Mouse (Mus musculus): ENCODE results near the gene Zfp12.
"Not testable (repeated sequence)": the region's sequence is repeated elsewhere in the genome, so short reads cannot be mapped to it uniquely, and the experiment has no call there.

The Zfp12 gene

DNA sequence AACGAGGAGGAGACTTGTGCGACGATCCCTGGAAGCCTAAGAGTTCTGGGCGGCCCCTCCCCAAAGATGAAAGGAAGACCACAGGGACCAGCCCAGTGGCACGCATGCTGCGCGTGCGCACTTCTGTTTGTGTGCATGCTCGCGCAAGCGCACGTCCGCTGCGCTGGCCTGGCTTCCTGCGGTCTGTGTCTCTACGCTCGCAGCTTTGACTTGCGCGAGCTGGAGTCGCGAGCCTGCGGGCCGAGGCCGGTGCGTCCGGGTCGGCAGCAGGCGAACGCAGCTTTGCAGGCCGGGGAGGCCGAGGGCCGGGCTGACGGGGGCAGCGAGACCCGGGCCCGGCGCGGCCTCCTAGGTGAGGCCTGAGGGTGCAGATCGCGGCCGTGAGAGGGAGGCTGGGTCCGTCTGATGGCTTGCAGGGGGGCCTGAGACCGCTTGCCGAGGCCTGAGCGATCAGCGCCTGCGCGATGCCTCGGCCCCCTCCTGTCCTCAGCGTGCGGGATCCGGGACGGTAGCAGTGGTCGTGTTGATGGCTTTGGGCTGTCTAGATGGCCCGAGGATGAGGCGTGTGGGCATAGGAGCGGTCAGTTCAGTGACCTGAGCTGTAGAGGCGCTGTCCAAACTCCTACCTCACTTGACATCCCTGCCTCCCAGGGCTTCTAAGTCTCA is at the start of gene Zfp12:
Gene Zfp12, plus strand, starts transcription at position 136 of the 666 bp plus-strand sequence.
- in situ Hi-C loops (cut with MboI, MseI): loop anchor here (5.0 kb wide), 2 partner anchors 37 to 63 kb away; partner anchors contain the start of gene Zfp316

DNA sequence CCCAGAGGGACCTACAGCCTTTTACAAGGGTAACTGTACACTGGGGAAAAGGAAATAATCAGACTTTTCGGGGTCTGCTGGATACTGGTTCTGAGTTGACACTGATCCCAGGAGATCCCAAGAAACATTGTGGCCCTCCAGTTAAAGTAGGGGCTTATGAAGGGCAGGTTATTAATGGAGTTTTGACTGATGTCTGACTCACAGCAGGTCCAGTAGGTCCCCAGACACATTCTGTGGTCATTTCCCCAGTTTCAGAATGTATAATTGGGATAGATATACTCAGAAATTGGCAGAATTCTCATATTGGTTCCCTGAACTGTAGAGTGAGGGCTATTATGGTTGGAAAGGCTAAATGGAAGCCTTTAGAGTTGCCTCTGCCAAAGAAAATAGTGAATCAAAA is 46.9 kb upstream of the Zfp12 start:
- in situ Hi-C loops (cut with MboI, MseI): not testable (repeated sequence)

DNA sequence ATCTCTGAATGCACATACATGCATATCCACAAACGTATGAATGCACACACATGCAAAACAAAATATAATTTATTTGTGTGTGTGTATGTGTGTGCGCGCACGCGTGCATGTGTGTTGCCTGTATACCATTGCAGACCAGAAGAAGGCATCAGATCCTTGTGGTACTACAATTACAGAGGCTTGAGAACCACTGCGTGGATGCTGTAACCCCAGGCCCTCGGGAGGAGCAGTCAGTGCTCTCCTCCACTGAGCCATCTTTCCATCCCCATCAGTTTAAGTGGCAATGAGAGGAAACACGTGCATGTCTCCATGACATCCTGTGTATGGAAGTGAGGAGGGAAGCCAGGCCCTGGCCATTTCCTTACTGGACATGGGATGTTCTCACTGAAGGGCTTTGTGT is 42.2 kb upstream of the Zfp12 start:
- in situ Hi-C loops (cut with MboI, MseI): no loop called here

DNA sequence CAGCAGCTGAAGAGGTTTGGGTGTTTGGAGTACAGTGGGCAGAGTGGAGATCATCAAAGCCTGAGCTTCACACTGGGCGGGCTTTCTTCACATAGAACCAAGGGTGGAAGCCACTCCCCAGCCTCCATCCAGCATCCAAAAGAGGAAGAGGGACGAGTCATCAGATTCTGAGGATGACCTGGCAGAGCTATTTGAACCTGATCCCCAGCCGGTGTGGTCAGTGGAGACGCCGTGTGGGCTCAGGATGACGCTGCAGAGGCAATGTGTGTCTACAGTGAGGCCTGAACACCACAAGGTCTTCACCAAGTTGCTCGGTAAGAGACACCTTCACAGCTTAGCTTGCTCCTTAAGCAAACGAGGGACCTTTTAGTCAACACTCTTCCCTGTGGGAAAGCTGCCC is 40.2 kb upstream of the Zfp12 start:
- in situ Hi-C loops (cut with MboI, MseI): not testable (repeated sequence)

DNA sequence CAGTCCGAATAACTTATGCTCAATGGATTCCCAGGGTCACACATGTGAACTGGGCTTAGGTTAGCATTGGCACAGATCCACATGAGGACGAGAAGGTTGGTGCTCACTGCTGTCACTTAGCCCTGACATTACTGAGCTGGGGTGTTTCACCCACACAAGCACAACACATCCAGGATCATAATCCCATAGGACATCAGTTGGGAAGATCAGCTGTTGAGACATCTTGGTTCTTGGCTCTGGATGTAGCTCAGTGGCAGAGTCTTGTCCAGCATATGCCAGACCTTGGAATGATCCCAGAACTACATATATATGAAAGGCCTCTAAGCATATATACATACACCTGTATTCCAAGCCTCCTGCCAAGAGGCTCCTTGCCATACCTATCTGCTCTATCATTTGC is 39.8 kb upstream of the Zfp12 start:
- in situ Hi-C loops (cut with MboI, MseI): no loop called here

DNA sequence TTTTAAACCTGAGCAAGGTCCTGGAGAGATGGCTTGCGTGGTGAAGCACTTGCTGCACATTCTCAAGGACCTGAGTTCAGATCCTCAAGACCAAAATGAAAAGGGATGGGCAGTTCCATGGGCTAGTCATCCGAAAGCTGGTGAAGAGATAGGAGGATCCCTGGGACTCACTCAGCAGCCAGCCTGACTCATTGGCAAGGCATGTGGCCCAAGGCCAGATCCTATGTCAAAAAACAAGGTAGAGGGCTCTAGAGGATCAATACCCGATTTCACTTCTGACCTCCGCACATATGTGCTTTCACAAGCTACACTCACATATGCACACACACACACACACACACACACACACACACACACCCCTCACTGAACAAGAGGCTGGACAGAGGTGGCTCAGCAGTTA is 38.5 kb upstream of the Zfp12 start:
- in situ Hi-C loops (cut with MboI, MseI): no loop called here

DNA sequence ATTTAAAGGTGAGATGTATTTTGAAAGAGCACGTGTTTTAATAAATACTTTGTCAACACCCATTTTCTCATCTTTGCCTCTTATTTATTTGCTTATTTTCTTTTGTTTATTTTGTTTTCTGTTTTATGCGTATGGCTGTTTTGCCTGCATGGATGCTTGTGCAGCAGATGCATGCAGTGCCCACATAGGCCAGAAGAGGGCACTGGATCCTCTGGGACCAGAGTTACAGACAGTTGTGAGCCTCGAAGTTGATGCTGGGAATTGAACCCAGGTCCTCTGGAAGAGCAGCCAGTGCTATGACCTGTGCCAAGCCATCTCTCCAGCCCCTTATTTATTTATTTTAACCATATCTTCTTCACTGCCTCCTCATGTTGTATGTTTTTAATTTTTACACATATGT is 29.9 kb upstream of the Zfp12 start:
- in situ Hi-C loops (cut with MboI, MseI): no loop called here

DNA sequence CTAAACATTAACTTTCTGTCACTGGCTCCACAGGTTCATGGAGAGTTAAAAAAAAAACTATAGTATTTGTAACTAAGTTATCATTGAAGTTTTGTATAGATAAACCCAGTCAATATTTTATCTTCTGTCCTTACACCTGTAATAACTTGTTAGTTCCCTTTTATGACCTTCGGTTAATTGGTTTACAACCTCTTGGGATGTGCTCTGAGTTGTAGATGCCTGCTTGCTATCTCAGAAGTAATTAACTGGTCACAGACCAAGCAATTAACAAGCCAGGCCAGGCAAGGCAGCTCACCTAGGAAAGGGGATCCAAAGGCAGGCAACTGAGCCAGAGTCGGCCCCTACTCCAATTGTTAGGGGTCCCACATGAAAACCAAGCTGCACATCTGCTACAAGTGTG is 21.1 kb upstream of the Zfp12 start:
- in situ Hi-C loops (cut with MboI, MseI): no loop called here

DNA sequence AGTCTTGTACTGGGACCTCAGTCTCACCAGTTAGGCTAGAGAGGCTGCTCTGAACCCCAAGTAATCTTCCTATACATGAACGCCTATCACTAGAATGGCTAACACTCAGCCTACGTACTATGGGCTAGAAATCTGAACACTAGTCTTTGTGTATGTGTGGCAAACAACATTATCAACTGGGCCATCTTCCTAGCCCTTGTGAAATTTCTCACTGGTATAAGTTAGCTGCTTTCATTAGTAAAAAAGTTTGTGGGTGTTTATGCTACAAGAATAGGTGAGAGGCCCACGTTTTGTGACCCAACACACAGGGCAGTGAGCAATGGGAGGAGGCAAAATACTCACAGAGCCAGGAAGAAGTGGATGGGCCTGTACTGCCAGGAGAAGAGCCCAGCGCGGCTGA is 14.0 kb upstream of the Zfp12 start:
- in situ Hi-C loops (cut with MboI, MseI): no loop called here

DNA sequence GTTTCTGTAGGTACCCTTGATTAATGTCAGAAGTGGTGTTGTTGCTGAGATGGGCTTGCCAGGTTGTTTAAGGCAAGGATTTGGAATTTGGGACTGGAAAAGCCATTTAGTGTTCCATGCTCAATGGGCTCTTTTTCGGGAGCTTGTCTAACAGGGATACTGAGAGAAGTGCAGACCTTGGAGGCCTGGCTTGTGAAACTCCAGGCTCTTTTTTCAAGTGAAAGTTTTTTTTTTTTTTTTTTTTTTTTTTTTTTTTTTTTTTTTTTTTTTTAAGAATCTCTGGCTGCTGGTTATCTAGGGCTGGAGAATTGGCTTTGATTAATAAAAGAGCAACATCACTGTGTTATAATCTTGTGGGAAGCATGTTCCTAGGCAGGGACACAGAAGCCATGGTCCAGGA is 12.7 kb upstream of the Zfp12 start:
- in situ Hi-C loops (cut with MboI, MseI): no loop called here

DNA sequence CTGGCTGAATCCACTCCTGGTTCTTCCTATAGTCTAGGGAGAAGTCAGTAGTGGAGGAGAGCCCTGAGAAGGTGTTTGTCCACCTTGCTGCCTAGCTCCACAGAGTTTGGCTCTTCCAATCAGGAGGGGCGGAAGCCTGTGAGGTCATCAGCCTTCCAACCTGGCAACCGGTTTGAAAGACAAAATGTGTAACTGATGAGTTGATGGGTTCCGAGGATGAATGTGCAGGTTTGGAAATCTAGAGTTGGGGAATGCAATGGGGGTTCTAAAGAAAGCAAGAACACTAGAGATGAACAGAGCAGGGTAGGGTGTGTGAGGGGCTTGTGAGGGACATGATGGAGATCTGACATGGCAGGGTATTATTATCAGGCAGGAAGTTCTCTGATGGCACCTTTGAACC is 8.2 kb upstream of the Zfp12 start, which contains the start of gene Spdye4a:
Gene Spdye4a, minus strand, starts transcription at position 101 of the 400 bp plus-strand sequence.
- in situ Hi-C loops (cut with MboI, MseI): no loop called here

DNA sequence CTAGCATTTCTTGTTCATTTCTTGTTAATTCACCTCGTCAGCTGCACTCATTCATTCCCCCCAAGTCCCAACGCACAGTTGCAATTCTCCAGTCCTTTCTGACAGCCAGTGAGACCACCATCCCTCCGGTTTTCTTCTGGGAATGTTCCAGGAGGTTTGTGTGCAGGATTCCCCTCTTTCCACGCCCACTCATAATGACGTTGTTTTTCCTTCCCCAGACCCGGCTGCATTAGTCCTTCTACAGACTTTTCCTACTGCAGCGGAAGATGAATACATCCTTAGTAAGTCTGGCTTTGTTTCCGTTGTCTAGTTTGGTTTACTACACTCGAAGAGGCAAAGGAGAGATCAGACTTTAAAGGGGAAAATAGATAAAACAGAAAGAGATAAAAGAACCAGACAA is 1.1 kb downstream of the Zfp12 start:
- in situ Hi-C loops (cut with MboI, MseI): loop anchor here (5.0 kb wide), 2 partner anchors 36 to 64 kb away; partner anchors contain the start of gene Zfp316

DNA sequence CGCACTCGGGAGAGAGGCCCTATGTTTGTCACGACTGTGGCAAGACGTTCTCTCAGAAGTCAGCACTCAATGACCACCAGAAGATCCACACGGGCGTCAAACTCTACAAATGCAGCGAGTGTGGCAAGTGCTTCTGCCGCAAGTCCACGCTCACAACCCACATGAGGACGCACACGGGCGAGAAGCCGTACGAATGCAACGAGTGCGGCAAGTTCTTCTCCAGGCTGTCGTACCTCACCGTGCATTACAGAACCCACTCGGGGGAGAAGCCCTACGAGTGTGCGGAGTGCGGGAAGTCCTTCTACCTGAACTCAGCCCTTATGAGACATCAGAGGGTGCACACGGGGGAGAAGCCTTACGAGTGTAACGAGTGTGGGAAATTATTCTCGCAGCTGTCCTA is 10.0 kb downstream of the Zfp12 start:
- in situ Hi-C loops (cut with MboI, MseI): no loop called here

DNA sequence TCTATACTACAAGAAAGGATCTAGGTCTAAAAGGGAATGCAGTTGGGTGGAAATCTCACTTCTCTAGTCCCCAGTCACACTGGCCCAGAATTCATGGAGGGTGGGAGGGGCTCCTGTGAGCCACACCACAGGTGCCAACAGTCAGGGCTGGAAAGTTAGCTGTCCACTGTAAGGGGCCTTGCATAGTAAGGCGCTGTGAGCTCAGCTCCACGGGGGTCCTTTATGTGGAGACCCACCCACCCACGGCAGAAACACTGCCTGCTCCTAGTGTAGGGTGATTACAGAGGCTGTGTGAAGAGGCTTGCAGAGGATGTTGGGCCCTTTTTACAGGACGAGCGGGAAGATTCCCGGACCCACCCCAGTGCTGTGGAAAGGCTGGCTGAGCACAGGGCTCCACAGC is 17.1 kb downstream of the Zfp12 start:
- in situ Hi-C loops (cut with MboI, MseI): no loop called here

DNA sequence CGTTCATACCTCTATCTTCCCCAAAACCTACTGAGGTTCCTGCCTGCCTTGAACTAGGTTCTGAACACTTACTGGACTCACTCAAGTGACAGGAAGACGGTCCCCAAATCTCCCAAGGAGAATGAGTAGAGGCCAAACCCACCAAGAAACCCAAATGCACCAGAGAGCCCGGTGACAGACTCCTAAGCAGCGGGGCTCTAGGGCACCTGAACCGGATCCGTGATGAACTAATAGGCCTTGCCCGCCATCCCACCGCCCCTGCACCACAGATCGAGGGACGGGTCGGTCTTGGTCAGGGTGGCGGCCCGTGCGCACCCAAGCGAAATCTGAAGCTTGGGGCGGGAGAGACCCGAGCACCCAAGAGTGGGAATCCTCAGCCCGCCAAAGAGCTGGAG is 17.8 kb downstream of the Zfp12 start:
- in situ Hi-C loops (cut with MboI, MseI): no loop called here

DNA sequence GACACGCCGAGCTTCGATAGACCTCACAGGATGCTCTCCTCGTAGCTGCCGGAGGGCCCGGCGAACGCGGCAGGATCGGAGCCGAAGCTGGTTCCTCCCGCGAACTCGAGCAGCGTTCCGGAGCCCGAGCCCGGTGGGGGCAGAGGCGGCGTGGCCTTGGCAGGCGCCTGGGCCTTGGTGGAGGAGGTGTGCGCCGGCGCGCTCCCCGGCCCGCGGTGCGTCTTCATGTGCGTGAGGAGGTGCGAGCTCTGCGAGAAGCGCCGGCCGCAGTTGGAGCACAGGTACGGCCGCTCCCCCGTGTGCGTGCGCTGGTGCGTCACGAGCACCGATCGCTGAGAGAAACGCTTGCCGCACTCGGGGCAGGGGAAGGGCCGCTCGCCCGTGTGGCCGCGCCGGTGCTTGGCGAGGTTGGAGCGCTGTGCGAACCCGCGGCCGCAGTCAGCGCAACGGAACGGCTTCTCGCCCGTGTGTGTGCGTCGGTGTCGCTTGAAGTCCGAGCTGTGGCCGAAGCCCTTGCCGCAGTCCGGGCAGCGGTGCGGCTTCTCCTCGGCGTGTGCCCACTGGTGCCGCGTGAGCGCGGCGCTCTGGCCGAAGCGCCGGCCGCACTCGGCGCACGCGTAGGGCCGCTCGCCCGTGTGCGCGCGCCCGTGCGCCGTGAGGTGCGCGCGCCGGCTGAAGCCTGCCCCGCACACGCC is 18.4 kb downstream of the Zfp12 start:
- in situ Hi-C loops (cut with MboI, MseI): no loop called here

DNA sequence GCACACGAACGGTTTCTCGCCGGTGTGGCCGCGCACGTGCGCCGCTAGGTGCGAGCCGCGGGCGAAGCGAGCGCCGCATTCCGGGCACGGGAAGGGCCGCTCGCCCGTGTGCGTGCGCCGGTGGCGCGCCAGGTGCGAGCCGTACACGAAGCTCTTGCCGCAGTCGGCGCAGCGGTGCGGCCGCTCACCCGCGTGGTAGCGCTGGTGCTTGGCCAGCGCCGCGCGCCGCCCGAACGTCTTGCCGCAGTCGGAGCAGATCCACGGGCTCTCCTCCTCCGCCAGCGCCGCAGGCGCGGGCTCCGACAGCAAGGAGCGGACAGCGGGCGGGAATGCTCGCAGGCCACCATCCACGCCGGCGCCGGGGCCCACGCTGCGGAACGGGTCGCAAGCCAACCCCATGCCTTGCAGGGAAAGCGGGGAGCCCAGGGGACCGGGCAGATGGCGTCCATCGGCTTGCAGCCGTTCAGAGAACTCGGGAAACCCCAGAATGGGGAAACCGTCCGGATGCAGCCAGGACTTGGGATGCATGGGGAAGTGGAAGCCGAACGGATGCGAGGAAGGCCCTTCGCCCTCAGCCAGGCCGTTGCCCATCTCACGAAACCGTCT is 19.0 kb downstream of the Zfp12 start:
- in situ Hi-C loops (cut with MboI, MseI): no loop called here

DNA sequence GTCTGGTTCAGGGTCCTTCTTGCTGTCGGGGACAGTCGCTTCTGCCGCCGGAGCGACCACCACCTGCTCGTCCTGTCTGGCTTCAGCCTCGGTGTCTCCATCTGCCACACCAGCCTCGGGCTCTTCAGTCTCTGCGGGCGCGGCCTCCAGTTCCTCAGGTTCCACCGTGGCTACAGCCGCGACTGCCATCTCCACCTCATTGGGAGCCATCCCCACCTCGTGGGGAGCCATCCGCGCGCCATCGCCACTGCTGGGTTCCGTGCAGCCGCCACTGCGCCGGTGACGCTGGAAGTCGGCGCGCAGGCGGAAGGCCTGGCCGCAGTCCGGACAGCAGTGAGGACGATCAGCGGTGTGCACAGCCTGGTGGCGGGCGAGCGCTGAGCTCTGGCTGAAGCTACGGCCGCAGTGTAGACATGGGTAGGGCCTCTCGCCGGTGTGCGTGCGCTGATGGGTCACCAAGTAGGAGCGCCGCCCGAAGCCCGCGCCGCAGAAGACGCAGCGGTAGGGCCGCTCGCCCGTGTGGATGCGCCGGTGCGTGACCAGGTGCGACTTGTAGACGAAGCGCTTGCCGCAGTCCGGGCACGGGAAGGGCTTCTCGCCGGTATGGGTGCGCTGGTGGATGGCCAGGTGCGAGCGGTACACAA is 19.6 kb downstream of the Zfp12 start:
- in situ Hi-C loops (cut with MboI, MseI): no loop called here

DNA sequence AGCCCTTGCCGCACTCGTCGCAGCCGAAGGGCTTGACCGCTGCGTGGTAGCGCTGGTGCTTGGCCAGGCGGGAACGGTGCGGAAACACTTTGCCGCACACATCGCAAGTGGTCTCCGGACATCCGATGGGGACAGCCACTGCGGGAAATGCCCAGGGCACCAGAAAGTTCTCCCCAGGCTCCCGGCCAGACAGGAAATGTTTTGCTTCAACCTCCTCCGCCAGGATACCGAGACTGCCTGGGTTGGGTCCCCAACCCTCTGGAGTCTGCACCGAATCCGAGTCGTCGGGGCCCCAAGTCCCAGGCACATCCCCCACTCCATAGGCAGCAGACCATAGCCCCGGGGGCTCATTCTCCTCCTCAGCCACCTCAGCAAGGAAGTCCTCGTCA is 20.2 kb downstream of the Zfp12 start:
- in situ Hi-C loops (cut with MboI, MseI): no loop called here

DNA sequence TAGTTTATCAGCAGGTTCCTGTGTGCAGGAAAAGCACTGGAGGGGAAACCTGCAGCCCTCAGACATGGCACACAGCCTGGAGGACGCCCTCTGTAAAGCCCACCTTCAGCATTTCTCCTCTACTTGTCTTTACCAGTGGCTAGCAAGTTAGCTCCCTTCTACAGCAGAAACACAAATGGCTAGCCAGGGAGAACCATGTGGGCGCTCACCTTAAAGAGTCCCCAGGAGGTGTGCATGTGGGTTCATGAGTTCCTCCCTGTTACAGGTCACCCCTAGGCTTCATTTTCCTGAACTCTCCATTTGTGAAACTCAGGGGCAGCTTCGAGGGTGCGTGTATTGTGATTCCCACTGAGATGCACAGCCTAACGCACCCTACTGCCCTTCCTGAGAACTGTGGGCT is 20.8 kb downstream of the Zfp12 start:
- in situ Hi-C loops (cut with MboI, MseI): no loop called here

DNA sequence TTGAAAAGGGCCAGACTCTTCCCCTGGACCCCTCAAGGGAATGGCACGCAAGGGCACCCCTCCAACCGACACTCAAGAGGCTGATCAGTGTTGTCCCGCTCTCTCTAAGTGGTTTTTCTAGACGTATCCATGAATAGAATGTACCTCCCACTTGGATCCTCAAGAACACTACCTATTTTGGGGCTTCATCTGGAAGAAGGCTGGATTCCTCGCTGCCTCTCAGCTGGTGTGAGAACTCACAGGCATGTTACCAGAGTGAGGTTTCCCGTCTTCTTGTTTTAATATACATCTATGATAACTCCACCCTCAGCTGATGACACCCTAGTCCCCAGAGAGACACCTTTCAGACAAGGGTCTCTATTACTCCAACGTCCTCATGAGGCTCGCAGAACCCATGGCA is 26.7 kb downstream of the Zfp12 start:
- in situ Hi-C loops (cut with MboI, MseI): no loop called here

DNA sequence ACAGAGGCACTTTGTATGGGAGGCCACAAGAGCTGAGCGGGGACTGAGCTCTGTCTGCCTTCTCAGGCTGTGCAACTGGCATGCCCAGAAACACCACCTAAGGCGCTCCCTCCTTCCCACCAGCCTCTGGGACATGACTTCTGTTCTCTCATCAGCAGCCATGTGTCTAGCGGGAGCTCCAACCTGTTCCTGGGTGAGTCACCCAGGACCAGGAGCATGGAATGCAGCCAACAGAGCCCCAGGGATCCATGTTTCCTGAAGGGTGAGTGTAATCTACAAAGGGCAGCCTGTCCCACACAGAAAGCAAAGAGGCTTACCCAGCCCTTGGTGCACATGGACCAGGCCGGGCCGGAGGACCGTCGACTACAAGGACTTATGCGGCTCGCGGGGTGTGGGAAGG is 29.7 kb downstream of the Zfp12 start:
- in situ Hi-C loops (cut with MboI, MseI): no loop called here

DNA sequence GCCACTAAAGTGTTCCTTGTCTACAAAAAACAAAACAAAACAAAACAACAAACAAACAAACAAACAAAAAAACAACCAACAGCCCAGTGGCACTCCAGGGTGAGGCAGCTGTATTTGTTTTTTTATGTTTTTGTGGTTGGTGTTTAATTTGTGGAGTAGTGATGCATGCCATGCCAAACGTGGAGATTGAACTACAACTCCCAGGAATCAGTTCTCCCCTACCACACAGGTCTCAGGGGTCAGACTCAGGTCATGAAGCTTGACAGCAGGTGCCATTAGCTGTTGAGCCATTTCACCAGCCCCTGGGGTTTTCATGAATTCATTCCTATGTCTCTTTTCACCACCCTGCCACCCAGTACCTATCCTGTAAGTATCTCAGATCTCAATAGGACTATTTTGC is 30.4 kb downstream of the Zfp12 start:
- in situ Hi-C loops (cut with MboI, MseI): no loop called here
